Mouse (Mus musculus): Measurements from ENCODE around the gene Gabarapl2.

DNA sequence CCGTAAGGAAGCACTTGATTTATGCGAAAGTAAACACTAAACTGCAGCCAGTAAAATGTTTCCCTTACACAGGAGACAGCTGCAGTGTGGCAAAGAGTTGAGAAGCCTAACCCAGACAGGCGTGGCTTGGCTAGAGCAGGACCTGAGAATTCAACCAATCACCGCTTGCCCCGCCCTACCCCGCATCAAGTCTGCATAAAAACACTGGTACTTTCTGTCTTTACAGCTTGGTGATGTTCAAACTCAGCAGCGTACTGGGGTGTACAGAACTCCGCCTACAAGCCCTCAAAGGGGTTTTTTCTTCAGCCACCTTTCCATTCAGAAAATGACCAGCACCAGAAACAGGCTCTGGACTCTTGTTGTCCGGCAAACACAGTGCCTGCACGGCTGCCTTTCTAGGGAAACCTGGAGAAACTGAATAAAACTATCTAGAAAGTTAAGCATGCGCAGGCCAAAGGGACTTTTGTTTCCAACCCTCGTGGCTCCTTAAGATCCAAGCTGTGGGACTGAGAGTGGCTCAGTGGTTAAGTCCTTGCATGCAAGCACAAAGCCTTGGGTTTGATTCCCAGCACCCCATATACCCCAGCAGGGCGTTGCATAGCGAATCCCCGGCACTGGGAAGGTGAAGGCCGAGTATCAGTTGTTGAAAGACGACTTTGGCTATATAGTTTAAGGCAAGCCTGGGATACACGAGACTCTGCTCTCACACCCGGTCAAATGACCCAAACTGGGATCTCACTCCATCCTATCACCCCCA, 7.7 kb upstream of the Gabarapl2 start:
- TF ChIP-seq CTCF (IDR thresholded peaks at IDR 0.05) (no peak), EP300 (IDR thresholded peaks at IDR 0.05) (no peak)

Data from lung, postnatal 0 days (tissue).